Mouse (Mus musculus): ENCODE data around the gene Slco2b1.
"Not testable (repeated sequence)": the region's sequence is repeated elsewhere in the genome, so short reads cannot be mapped to it uniquely, and the experiment has no call there.

The Slco2b1 gene

GRCm38 (mm10) chr7:99711166-99711565 lies at the start of gene Slco2b1:
Slco2b1 (minus strand) TSS chr7:99711340.
- DNase-seq (ENCODE audit: low spot score in 2 of 2), result no peak

DNA sequence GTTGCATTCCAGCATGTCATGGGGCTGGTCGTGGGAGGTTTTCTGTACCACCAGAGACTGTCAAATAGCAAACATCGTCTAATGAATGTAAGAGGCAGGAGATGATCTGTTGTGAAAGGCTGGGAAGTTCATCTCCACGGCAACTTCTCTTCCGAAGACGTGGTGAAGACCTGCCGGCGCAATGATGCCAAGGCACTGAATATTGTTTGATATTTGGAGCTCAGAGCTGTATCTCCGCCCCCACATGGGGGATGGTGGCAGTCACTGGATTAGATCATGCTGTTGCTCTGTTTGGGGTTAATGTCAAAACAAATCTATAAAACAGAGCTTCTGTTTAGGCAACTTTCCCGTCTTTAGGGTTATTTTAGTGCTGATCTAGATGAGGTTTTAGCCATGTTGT lies 28.1 kb upstream of the Slco2b1 start:
- DNase-seq (ENCODE audit: low spot score in 2 of 2), result no peak

- DNase-seq (ENCODE audit: low spot score in 2 of 2), result not testable (repeated sequence)
These were observed 24.4 kb upstream of the Slco2b1 start for GRCm38 (mm10) chr7:99735491-99735890.

GRCm38 (mm10) chr7:99734612-99735011 lies 23.5 kb upstream of the Slco2b1 start:
- DNase-seq (ENCODE audit: low spot score in 2 of 2), result no peak

- no peak for DNase-seq (ENCODE audit: low spot score in 2 of 2)
These were observed 18.8 kb upstream of the Slco2b1 start, which contains the start of gene Olfr520 for GRCm38 (mm10) chr7:99729973-99730372. Olfr520 (plus strand) TSS chr7:99730273.

- DNase-seq (ENCODE audit: low spot score in 2 of 2), result no peak
These were observed 5.4 kb upstream of the Slco2b1 start for GRCm38 (mm10) chr7:99716536-99716935.

GRCm38 (mm10) chr7:99712431-99712830 lies 1.3 kb upstream of the Slco2b1 start:
- no peak for DNase-seq (ENCODE audit: low spot score in 2 of 2)

GRCm38 (mm10) chr7:99710476-99710875 lies 664 bp downstream of the Slco2b1 start:
- DNase-seq (ENCODE audit: low spot score in 2 of 2), result peak; percentile 53 to 58

GRCm38 (mm10) chr7:99709992-99710391 lies 1.1 kb downstream of the Slco2b1 start:
- DNase-seq (ENCODE audit: low spot score in 2 of 2), result no peak

DNA sequence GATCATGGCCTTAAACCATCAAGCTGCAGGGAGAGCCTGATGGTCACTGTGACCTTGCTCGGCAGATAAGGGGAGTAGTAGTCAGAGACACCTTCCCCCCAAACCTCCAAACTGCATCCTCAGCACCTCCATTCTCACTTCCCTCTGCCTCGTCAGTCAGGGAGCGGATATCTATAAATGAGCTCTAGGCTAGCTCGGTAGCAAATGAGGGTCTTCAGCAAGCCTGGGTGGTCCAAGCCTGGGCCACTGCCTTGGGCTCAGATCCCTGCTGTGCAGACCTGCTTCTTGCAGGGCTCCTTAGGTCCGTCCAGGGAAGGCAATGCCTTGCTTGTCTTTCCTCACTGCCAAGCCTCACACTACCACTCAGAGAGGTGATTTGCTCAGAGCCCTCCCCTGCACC lies 2.4 kb downstream of the Slco2b1 start:
- no peak for DNase-seq (ENCODE audit: low spot score in 2 of 2)

DNA sequence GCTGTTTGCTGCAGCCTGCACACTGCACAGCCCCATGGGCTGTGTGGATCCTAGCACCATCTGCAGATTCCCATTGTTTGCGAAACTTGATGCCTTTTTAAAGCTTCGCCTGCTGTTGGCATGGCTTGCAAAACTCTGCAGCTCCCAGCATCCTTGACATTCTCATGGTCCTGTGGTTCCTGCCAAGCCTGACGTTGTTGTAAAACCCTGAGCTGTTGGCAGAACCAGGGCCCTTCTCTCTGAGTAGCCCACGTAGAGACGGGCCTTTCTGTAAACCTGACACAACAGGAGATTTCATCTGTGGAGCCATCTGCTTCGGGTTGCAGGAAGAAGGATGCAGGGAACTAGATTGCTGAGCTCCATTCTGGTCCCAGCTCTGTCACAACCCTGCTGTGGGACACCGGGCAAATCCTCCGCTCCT lies 2.8 kb downstream of the Slco2b1 start:
- DNase-seq (ENCODE audit: low spot score in 2 of 2), result no peak

- DNase-seq (ENCODE audit: low spot score in 2 of 2), result no peak
These were observed 3.5 kb downstream of the Slco2b1 start for GRCm38 (mm10) chr7:99707671-99708070.

- peak in 1 of 2 experiments; percentile 26 for DNase-seq (ENCODE audit: low spot score in 2 of 2)
These were observed 4.0 kb downstream of the Slco2b1 start for GRCm38 (mm10) chr7:99707038-99707595.

GRCm38 (mm10) chr7:99706341-99707037 lies 4.7 kb downstream of the Slco2b1 start:
- no peak for DNase-seq (ENCODE audit: low spot score in 2 of 2)

GRCm38 (mm10) chr7:99704736-99705519 lies 6.2 kb downstream of the Slco2b1 start:
- no peak for DNase-seq (ENCODE audit: low spot score in 2 of 2)

DNA sequence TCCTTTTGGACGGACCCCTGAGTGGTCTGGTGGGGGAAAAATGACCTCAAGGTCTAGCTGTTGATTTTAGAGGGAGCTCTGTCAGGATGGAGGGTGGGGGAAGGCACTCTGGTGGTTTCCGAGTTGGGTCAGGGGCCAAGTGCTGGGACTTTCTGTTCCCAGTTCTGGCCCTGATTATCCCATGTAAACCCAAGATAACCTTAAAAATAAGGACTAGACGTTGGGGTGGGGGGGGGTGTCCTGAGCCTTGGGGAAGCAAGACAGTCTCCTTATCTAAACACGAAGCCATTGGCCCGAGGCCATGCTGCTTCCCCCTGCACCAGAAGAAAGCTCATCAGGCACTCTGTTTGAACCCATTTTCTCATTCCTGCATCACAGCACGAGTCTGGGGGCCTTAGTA lies 8.9 kb downstream of the Slco2b1 start:
- no peak for DNase-seq (ENCODE audit: low spot score in 2 of 2)

GRCm38 (mm10) chr7:99700641-99701040 lies 10.5 kb downstream of the Slco2b1 start:
- DNase-seq (ENCODE audit: low spot score in 2 of 2), result no peak

GRCm38 (mm10) chr7:99699709-99700151 lies 11.4 kb downstream of the Slco2b1 start:
- no peak for DNase-seq (ENCODE audit: low spot score in 2 of 2)

DNA sequence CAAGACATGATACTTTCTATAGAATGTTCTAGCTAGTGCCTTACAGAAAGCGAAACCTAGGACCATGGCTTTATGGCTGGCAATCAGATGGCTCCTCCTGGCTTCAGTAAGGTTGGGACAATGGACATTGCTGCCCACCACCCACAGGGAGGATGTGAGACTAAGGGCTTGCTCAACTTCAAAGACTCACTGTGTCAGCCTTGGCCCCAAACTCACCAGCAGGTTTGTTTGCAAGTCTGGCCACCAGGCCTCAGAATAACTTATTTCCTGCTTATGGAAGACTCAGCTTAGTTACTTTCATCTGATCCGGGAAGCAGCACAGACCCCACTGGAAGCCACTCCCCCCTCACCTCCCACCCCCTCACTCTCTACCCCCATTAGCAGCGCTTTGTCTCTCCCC lies 12.0 kb downstream of the Slco2b1 start:
- DNase-seq (ENCODE audit: low spot score in 2 of 2), result no peak

- DNase-seq (ENCODE audit: low spot score in 2 of 2), result no peak
These were observed 12.6 kb downstream of the Slco2b1 start for GRCm38 (mm10) chr7:99698576-99698975.

DNA sequence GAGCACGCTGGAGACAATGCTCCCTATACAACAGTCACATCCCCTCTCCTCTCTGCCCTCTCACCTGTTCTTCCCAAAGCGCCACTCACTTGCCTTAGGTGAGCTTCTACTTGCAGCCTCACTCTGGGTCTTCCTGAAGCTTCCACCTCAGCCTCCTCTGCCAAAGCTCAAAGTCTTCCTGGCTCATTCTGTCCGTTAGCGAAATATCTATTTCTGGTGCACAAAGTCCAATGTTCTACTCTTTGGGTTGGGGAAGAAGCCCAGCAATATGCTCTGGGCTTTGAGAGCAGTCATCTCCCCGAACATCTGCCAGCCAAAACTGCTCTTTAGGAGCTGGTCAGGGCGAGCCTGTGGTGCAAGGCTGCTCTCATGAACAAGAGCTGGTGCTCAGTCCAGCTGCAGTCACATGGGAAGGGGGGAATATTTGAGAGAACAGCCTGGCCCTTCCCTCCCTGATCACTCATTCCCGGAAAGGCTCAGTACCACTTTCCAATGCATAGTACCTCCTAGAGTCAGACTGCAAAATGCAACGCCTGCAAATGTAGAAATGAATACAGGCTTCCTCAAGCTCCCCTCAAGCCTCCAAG lies 15.6 kb downstream of the Slco2b1 start:
- no peak for DNase-seq (ENCODE audit: low spot score in 2 of 2)

DNA sequence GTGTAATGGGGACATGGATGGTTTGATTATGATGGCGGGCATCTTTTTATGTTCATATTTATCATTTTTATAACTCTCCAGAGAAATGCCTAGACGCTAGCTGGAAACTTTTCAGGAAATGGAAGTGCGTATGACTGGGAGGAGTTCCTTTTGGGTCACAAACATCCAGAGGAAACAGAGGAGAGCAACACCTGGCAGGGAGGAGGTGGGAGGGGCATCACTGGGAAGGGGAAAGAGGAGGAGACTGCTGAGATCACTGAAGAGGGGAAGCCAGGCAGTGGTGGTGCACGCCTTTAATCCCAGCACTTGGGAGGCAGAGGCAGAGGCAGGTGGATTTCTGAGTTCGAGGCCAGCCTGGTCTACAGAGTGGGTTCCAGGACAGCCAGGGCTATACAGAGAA lies 16.7 kb downstream of the Slco2b1 start:
- DNase-seq (ENCODE audit: low spot score in 2 of 2), result not testable (repeated sequence)

Measured in urinary bladder, postnatal 36 days (tissue).